Mouse (Mus musculus) myocyte (in vitro differentiated cells): ENCODE data around the gene Dpysl5.

ENCODE experiments used
- E2F4 ChIP-seq: IDR thresholded peaks from one replicate; pipeline ENCODE4 v1.6.1; 2011; ENCODE audit warnings: mild to moderate bottlenecking, control low read depth, moderate library complexity; ENCODE audit not compliant: insufficient read depth
- MAX ChIP-seq: IDR thresholded peaks from one replicate; pipeline ENCODE4 v1.6.1; 2011; ENCODE audit warnings: low read depth, mild to moderate bottlenecking, control low read depth
- MYOG ChIP-seq, 3 experiments: IDR thresholded peaks; one replicate each; pipeline ENCODE4 v1.6.1; 2011; ENCODE audit warnings: control low read depth in 2 of 3, low read depth in 2 of 3, mild to moderate bottlenecking in 2 of 3; ENCODE audit not compliant: insufficient read length in 2 of 3, control insufficient read depth in 1 of 3, insufficient read depth in 1 of 3
- POLR2A ChIP-seq: IDR thresholded peaks from one replicate; pipeline ENCODE4 v1.6.1; 2011; ENCODE audit warnings: low read depth, mild to moderate bottlenecking, control low read depth, moderate library complexity; ENCODE audit not compliant: insufficient read length

DNA sequence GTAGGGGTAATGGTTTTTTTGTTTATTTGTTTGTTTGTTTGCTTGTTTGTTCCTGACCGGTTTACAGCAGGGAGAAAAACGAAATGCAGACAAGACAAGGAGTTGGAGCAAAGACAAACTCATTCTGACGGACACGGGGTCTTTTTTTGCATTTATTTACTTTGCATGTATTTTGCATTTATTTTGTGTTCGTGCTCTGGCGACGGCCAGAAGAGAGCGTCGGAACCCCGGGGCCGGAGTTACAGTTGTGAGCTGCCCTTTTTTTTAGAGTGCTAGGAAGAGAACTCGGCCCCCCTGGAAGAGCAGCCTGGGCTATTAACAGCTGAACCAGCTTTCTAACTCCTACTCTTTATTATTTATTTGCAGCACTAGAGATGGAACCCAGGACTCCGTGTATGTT, 44.1 kb upstream of the Dpysl5 start:
- no peak for TF ChIP-seq MYOG (IDR thresholded peaks at IDR 0.05; ENCODE audit: control insufficient read depth in 1 of 3, insufficient read depth in 1 of 3, insufficient read length in 2 of 3, low read depth in 2 of 3)
- no peak for TF ChIP-seq POLR2A
- TF ChIP-seq E2F4: no peak
- TF ChIP-seq MAX: no peak
